Mouse (Mus musculus) embryo, embryonic 10.5 days (tissue): ENCODE measurements around the gene Agrp.

ENCODE experiments used
- DNase-seq: peaks from one replicate; pipeline ENCODE4 v3.0.0-alpha.2; 2015; ENCODE audit warnings: low spot score

Gene Agrp

GRCm38 (mm10) chr8:105549506-105549905 is 87.7 kb downstream of the Agrp start:
- DNase-seq: no peak

- no peak for DNase-seq
These were observed 90.5 kb downstream of the Agrp start for GRCm38 (mm10) chr8:105546384-105547350.

- DNase-seq: no peak
These were observed 91.9 kb downstream of the Agrp start for GRCm38 (mm10) chr8:105545249-105545648.

- no peak for DNase-seq
These were observed 92.5 kb downstream of the Agrp start for GRCm38 (mm10) chr8:105544544-105545205.

- no peak for DNase-seq
These were observed 93.5 kb downstream of the Agrp start for GRCm38 (mm10) chr8:105543703-105544102.

- no peak for DNase-seq
These were observed 94.4 kb downstream of the Agrp start for GRCm38 (mm10) chr8:105542808-105543207.

- no peak for DNase-seq
These were observed 95.0 kb downstream of the Agrp start for GRCm38 (mm10) chr8:105542032-105542656.

- no peak for DNase-seq
These were observed 98.3 kb downstream of the Agrp start for GRCm38 (mm10) chr8:105538940-105539339.

- no peak for DNase-seq
These were observed 100.0 kb downstream of the Agrp start for GRCm38 (mm10) chr8:105537011-105537677.

GRCm38 (mm10) chr8:105536546-105536945 is 100.6 kb downstream of the Agrp start:
- DNase-seq: no peak

- DNase-seq: peak; percentile 90
These were observed 103.3 kb downstream of the Agrp start for GRCm38 (mm10) chr8:105533892-105534329.

- DNase-seq: no peak
These were observed 103.8 kb downstream of the Agrp start for GRCm38 (mm10) chr8:105533439-105533838.

GRCm38 (mm10) chr8:105531774-105532173 is 105.4 kb downstream of the Agrp start:
- no peak for DNase-seq

- no peak for DNase-seq
These were observed 107.9 kb downstream of the Agrp start for GRCm38 (mm10) chr8:105529271-105529670.

GRCm38 (mm10) chr8:105528206-105528605 is 109.0 kb downstream of the Agrp start:
- DNase-seq: no peak

GRCm38 (mm10) chr8:105527110-105527509 is 110.1 kb downstream of the Agrp start:
- DNase-seq: no peak

- no peak for DNase-seq
These were observed 114.3 kb downstream of the Agrp start for GRCm38 (mm10) chr8:105522890-105523289.

GRCm38 (mm10) chr8:105521995-105522769 is 115.0 kb downstream of the Agrp start:
- DNase-seq: no peak

GRCm38 (mm10) chr8:105521061-105521460 is 116.1 kb downstream of the Agrp start:
- peak; percentile 69 for DNase-seq

- DNase-seq: no peak
These were observed 116.7 kb downstream of the Agrp start for GRCm38 (mm10) chr8:105520521-105520920.

- DNase-seq: peak; percentile 76
These were observed 117.6 kb downstream of the Agrp start for GRCm38 (mm10) chr8:105519591-105519990.
